Mouse (Mus musculus) embryo, embryonic 10.5 days (tissue): ENCODE data around the gene Tmx2.
"Not testable (repeated sequence)": the region's sequence is repeated elsewhere in the genome, so short reads cannot be mapped to it uniquely, and the experiment has no call there.

Experiments
- DNase-seq: peaks from one replicate; pipeline ENCODE4 v3.0.0-alpha.2; 2015; ENCODE audit warnings: low spot score

Gene Tmx2

GRCm38 (mm10) chr2:84679016-84679415, at the start of gene Tmx2:
Gene Tmx2, minus strand, starts transcription at chr2:84679140.
- DNase-seq = no peak

- not testable (repeated sequence) for DNase-seq
Observed at GRCm38 (mm10) chr2:84728191-84728590, 49.3 kb upstream of the Tmx2 start.

- DNase-seq = peak; percentile 99
Observed at GRCm38 (mm10) chr2:84727172-84727858, 48.4 kb upstream of the Tmx2 start, which contains the start of gene Clp1. Gene Clp1, minus strand, starts transcription at chr2:84727350.

- no peak for DNase-seq
Observed at GRCm38 (mm10) chr2:84726716-84727115, 47.8 kb upstream of the Tmx2 start.

- no peak for DNase-seq
Observed at GRCm38 (mm10) chr2:84725770-84726169, 46.8 kb upstream of the Tmx2 start.

GRCm38 (mm10) chr2:84723856-84724255, 44.9 kb upstream of the Tmx2 start:
- DNase-seq = no peak

GRCm38 (mm10) chr2:84721182-84721581, 42.2 kb upstream of the Tmx2 start:
- no peak for DNase-seq

- no peak for DNase-seq
Observed at GRCm38 (mm10) chr2:84720718-84721117, 41.8 kb upstream of the Tmx2 start.

GRCm38 (mm10) chr2:84717357-84717756, 38.4 kb upstream of the Tmx2 start:
- DNase-seq = no peak

GRCm38 (mm10) chr2:84716423-84717355, 37.7 kb upstream of the Tmx2 start:
- DNase-seq = no peak

- DNase-seq = peak; percentile 94
Observed at GRCm38 (mm10) chr2:84715562-84716361, 36.8 kb upstream of the Tmx2 start.

- peak; percentile 98 for DNase-seq
Observed at GRCm38 (mm10) chr2:84714811-84715561, 36.0 kb upstream of the Tmx2 start, which contains the start of gene Zdhhc5. Gene Zdhhc5, minus strand, starts transcription at chr2:84715180.

- DNase-seq = no peak
Observed at GRCm38 (mm10) chr2:84714422-84714810, 35.5 kb upstream of the Tmx2 start.

GRCm38 (mm10) chr2:84711898-84712297, 33.0 kb upstream of the Tmx2 start:
- DNase-seq = no peak

GRCm38 (mm10) chr2:84707523-84707922, 28.6 kb upstream of the Tmx2 start:
- no peak for DNase-seq

- DNase-seq = no peak
Observed at GRCm38 (mm10) chr2:84705295-84705694, 26.4 kb upstream of the Tmx2 start.

- no peak for DNase-seq
Observed at GRCm38 (mm10) chr2:84704329-84704728, 25.4 kb upstream of the Tmx2 start.

- no peak for DNase-seq
Observed at GRCm38 (mm10) chr2:84703497-84703896, 24.6 kb upstream of the Tmx2 start.

- DNase-seq = no peak
Observed at GRCm38 (mm10) chr2:84695007-84695695, 16.2 kb upstream of the Tmx2 start.

GRCm38 (mm10) chr2:84690050-84690449, 11.1 kb upstream of the Tmx2 start:
- no peak for DNase-seq
